Mouse (Mus musculus): ENCODE measurements at regions not wholly inside any gene's neighbourhood (a gene's known extent, or its start where the extent isn't known, plus 50 kb on each side); places are given as distances from the start of the nearest gene placed in this dataset.
A peak's percentile ranks its signal among the peaks of the same experiment; 100 is the strongest.

DNA sequence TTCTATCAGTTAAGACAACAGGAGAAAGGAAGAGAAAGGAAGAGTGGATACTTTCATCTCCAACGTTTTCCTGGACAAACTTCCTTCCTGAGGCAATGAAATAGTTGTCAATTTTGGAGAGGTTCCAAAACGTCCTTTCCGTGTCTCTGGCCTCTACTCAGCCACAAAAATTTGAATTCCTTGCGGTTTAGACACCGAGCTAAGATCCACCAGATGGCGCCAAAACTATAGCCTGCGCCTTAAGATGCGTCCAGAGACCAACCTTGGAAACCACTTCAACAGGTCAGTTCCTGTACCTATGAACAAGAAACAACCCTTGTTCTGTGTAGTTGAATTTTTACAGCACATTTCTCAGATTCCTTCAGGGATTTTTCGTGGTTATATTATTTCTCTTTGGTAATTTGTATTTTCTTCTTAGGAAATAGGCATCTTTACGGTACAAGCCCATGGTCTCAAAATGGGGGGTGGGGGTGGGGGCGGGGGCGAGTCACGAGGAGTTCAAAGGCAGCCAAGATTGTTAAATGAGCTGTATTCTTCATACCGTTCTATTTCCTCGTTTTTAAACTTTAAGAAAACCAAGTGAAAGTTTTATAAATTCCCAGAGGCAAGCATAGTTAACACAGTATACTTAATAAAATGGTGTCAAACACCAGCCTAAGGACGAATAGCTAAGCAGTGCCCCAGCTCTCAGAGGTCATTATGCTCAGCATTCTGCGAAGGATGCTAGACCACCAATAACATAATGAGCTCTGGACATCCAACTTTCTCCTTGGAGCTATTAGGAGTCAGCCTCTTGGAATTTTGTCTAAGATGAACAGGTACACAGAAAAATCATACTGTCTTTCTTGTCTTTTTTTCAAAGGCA, 96.2 kb upstream of the Cacna2d1 start:
- Histone ChIP-seq H3K4me3 (ENCODE audit: low read depth, low read length) (no peak overlapping the region), H3K36me3 (ENCODE audit: control insufficient read depth, insufficient read depth, low read length) (no peaks in the 10 kb centered on the region), H3K4me1 (ENCODE audit: control insufficient read depth, insufficient read depth, low read length) (no peaks in the 10 kb centered on the region), H3K27ac (ENCODE audit: low read depth, low read length) (no peak overlapping the region), H3K9me3 (replicated peaks; ENCODE audit: control insufficient read depth, low read length) (no peaks in the 10 kb centered on the region), H3K27me3 (replicated peaks; ENCODE audit: control insufficient read depth, insufficient read depth, low read length) (no peaks in the 10 kb centered on the region), H3K4me2 (ENCODE audit: low read length) (no peak overlapping the region), H3K9ac (ENCODE audit: low read length) (no peak overlapping the region)
- WGBS: 33% methylated on average over 17 of the region's 17 CpGs
- ATAC-seq (peak; percentile 93), DNase-seq (ENCODE audit: low spot score) (peak; percentile 92)

DNA sequence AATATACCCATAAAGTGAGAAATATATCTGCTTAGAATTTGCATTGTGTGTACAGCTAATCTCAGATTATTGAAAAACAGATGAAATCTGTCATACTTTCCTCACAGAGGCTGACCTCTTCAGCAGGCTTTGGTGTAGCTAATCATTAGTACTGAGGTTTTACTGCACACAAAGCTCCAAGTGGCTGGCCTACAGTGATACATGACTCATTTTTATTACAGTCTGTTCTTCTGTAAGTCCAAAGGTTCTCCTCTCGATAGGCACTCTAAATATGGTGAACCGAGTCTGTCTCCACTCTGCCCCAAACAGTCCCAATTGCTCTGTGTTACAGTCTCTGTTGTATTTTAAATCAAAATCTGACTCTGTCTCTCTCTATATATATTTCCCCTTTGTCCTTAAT, 87.7 kb upstream of the Cacna2d1 start:
- H3K4me1 ChIP-seq (ENCODE audit: control insufficient read depth, insufficient read depth, low read length): no peaks in the 10 kb centered on the region
- DNase-seq (ENCODE audit: low spot score): no peak
- no peak overlapping the region for H3K9ac ChIP-seq (ENCODE audit: low read length)
- no peak overlapping the region for H3K27ac ChIP-seq (ENCODE audit: low read depth, low read length)
- H3K27me3 ChIP-seq (replicated peaks; ENCODE audit: control insufficient read depth, insufficient read depth, low read length): no peaks in the 10 kb centered on the region
- H3K4me3 ChIP-seq (ENCODE audit: low read depth, low read length): no peak overlapping the region
- H3K36me3 ChIP-seq (ENCODE audit: control insufficient read depth, insufficient read depth, low read length): no peaks in the 10 kb centered on the region
- 93% methylated on average over 2 of the region's 2 CpGs for WGBS
- no peaks in the 10 kb centered on the region for H3K9me3 ChIP-seq (replicated peaks; ENCODE audit: control insufficient read depth, low read length)
- H3K4me2 ChIP-seq (ENCODE audit: low read length): no peak overlapping the region
- ATAC-seq: no peak

DNA sequence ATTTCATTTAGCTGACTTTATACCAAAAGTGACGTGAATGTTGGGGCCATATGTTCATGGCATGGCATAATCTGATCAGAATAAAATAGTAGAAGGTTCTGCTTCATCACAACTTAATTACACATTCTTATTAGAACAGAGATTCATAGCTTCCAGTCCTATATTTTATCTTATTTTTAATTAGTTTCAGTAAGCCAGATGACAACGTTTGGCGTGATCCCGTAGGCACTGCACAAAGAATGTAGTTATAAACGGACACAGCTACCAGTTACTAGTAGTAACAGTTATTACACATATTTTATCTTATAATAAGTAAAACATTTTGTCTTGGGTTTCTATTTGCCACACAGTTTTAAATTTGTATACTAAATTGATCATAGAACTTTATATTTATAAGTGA, 85.0 kb upstream of the Cacna2d1 start:
- Histone ChIP-seq H3K9me3 (replicated peaks; ENCODE audit: control insufficient read depth, low read length) (no peaks in the 10 kb centered on the region), H3K27ac (ENCODE audit: low read depth, low read length) (no peak overlapping the region), H3K4me3 (ENCODE audit: low read depth, low read length) (no peak overlapping the region), H3K4me1 (ENCODE audit: control insufficient read depth, insufficient read depth, low read length) (no peaks in the 10 kb centered on the region), H3K27me3 (replicated peaks; ENCODE audit: control insufficient read depth, insufficient read depth, low read length) (no peaks in the 10 kb centered on the region), H3K36me3 (ENCODE audit: control insufficient read depth, insufficient read depth, low read length) (no peaks in the 10 kb centered on the region), H3K9ac (ENCODE audit: low read length) (no peak overlapping the region), H3K4me2 (ENCODE audit: low read length) (no peak overlapping the region)
- WGBS: 73% methylated on average over 5 of the region's 5 CpGs
- no peak for ATAC-seq
- no peak for DNase-seq (ENCODE audit: low spot score)

DNA sequence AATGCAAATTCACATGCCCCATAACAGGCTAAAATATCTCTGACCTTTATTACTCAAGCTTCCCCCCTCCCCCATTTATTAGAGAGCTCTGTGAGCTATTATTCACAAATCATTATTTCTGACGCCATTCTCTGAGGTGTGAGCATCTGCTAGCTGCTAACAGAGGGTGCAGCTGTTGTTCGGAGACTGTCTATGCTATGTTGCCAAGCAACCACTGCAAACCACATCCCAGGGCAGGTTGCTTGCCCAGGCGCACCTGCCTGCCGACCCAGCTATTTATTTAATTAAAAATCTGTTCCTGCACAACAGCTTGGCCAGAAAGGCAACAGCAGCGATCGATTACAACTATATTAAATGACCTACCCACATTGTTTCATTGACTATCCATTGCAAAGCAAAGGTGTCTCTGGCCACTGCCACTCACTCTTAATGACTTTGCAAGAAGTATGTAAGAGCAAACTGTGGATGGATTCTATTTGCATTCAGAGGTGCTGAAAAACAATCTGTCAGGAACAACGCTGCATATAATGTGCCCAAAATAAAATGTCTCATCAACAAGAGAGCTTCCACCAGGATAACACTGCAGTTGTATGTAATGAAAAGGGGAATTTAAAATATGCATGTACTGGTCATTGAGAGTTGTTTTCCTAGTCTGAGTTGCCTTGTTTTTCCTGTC, 84.2 kb upstream of the Cacna2d1 start:
- no peaks in the 10 kb centered on the region for H3K9me3 ChIP-seq (replicated peaks; ENCODE audit: control insufficient read depth, low read length)
- H3K9ac ChIP-seq (ENCODE audit: low read length): no peak overlapping the region
- H3K27ac ChIP-seq (ENCODE audit: low read depth, low read length): peak overlapping the region; percentile 46; the same call in 1 of the 2 replicates
- peak overlapping the region; percentile 1 for H3K4me2 ChIP-seq (ENCODE audit: low read length)
- H3K27me3 ChIP-seq (replicated peaks; ENCODE audit: control insufficient read depth, insufficient read depth, low read length): no peaks in the 10 kb centered on the region
- DNase-seq (ENCODE audit: low spot score) (peak; percentile 87), ATAC-seq (peak; percentile 97)
- no peaks in the 10 kb centered on the region for H3K4me1 ChIP-seq (ENCODE audit: control insufficient read depth, insufficient read depth, low read length)
- 25% methylated on average over 7 of the region's 7 CpGs for WGBS
- H3K4me3 ChIP-seq (ENCODE audit: low read depth, low read length): no peak overlapping the region
- no peaks in the 10 kb centered on the region for H3K36me3 ChIP-seq (ENCODE audit: control insufficient read depth, insufficient read depth, low read length)

DNA sequence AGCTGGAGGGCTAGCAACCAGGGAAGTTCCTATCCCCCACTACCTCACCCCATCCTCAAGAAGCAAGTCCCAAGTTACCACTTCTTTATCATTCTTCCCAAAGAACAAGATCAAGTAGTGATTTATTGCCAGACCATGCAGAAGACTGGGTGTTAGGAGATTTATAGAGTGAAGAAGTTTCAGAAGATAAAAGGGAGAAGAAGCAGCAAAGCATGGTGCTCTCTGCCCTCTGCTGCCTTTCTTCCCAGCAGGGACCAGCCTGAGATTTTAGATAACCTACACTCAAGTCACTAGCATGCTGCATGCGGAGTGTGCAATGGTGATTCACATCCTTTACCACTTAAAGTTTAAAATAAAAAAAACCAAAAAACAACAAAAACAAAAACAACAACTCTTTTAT, 79.7 kb upstream of the Cacna2d1 start:
- ATAC-seq (no peak), DNase-seq (ENCODE audit: low spot score) (no peak)
- WGBS: 91% methylated on average over 1 of the region's 1 CpGs

DNA sequence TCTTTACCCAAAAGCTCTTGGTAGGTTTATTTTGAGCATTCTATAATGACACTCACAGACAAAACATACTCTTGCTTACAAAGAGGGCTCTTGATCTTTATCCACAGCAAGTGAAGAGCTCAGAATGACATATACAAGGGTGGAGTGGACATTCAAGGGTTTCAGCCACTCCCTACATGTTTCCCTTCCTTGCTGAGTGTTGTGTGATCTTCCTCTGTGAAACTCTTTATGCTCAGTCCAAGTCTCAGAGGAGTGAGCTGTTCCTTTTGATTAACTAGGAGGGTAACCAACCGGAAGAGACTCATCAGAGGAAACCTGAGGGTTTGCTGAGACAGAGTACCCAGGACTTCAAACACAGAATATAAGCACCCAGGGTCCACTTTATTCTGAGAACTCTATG, 77.5 kb upstream of the Cacna2d1 start:
- H3K27me3 ChIP-seq (replicated peaks; ENCODE audit: control insufficient read depth, insufficient read depth, low read length): no peaks in the 10 kb centered on the region
- WGBS: 50% methylated on average over 1 of the region's 1 CpGs

More for the DNA sequence above, 79.7 kb upstream of the Cacna2d1 start:
- no peaks in the 10 kb centered on the region for H3K27me3 ChIP-seq (replicated peaks; ENCODE audit: control insufficient read depth, insufficient read depth, low read length)
- H3K4me3 ChIP-seq (ENCODE audit: low read depth, low read length): no peak overlapping the region
- H3K36me3 ChIP-seq (ENCODE audit: control insufficient read depth, insufficient read depth, low read length): no peaks in the 10 kb centered on the region
- H3K9me3 ChIP-seq (replicated peaks; ENCODE audit: control insufficient read depth, low read length): no peaks in the 10 kb centered on the region
- no peaks in the 10 kb centered on the region for H3K4me1 ChIP-seq (ENCODE audit: control insufficient read depth, insufficient read depth, low read length)
- no peak overlapping the region for H3K9ac ChIP-seq (ENCODE audit: low read length)
- H3K4me2 ChIP-seq (ENCODE audit: low read length): no peak overlapping the region
- no peak overlapping the region for H3K27ac ChIP-seq (ENCODE audit: low read depth, low read length)

DNA sequence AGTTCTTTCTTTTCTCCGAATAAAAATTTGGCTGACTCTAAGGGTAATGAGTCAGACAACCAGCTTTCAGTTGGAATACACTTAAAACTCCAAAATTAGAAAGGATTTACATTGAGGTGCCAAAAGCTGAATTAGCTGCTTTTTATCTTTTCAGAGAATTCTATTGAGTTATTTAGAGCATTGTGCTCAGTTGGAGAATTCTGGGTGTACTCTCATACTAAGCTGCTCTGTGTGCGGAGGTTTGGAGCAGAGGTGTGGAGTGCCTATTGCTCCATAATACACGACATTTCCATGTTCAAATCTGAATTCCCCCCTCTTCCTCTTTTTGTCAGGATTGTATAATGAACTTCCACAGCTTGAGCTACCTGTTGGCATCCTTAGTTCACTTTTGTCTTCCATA, 60.4 kb upstream of the Cacna2d1 start:
- Histone ChIP-seq H3K4me1 (ENCODE audit: control insufficient read depth, insufficient read depth, low read length) (0 out of 2 replicates have a peak, but pooled peaks cover 4% of the 10 kb centered on the region), H3K9ac (ENCODE audit: low read length) (no peak overlapping the region), H3K27me3 (replicated peaks; ENCODE audit: control insufficient read depth, insufficient read depth, low read length) (no peaks in the 10 kb centered on the region), H3K4me3 (ENCODE audit: low read depth, low read length) (no peak overlapping the region), H3K27ac (ENCODE audit: low read depth, low read length) (no peak overlapping the region), H3K4me2 (ENCODE audit: low read length) (no peak overlapping the region), H3K9me3 (replicated peaks; ENCODE audit: control insufficient read depth, low read length) (no peaks in the 10 kb centered on the region), H3K36me3 (ENCODE audit: control insufficient read depth, insufficient read depth, low read length) (no peaks in the 10 kb centered on the region)
- ATAC-seq (no peak), DNase-seq (ENCODE audit: low spot score) (no peak)
- 46% methylated on average over 3 of the region's 3 CpGs for WGBS

More for the DNA sequence above, 77.5 kb upstream of the Cacna2d1 start:
- Histone ChIP-seq H3K9ac (ENCODE audit: low read length) (no peak overlapping the region), H3K9me3 (replicated peaks; ENCODE audit: control insufficient read depth, low read length) (no peaks in the 10 kb centered on the region), H3K4me2 (ENCODE audit: low read length) (no peak overlapping the region), H3K36me3 (ENCODE audit: control insufficient read depth, insufficient read depth, low read length) (no peaks in the 10 kb centered on the region), H3K4me3 (ENCODE audit: low read depth, low read length) (no peak overlapping the region), H3K4me1 (ENCODE audit: control insufficient read depth, insufficient read depth, low read length) (no peaks in the 10 kb centered on the region), H3K27ac (ENCODE audit: low read depth, low read length) (no peak overlapping the region)
- ATAC-seq (no peak), DNase-seq (ENCODE audit: low spot score) (no peak)

DNA sequence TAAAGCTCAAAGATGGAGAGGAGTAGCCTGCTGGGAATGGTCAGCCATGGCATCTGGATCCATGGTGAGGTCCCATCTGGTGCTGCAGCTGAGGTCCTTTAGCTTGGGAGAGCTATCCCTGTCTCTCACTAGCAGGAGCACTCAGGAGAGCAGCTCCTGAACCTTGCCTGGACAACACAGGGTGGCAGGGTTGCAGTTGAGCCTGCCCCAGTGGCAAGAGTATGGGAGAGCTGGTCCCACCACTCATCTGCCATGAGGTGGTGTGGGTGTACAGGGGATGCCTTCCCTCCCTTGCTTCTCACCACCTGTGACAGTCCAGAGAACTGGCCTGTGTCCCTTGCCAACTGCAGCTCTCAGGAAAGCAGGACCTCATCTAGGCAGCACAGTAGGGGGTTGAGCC, 51.5 kb upstream of the Cacna2d1 start:
- Histone ChIP-seq H3K4me3 (ENCODE audit: low read depth, low read length) (no peak overlapping the region), H3K4me1 (ENCODE audit: control insufficient read depth, insufficient read depth, low read length) (no peaks in the 10 kb centered on the region), H3K27me3 (replicated peaks; ENCODE audit: control insufficient read depth, insufficient read depth, low read length) (no peaks in the 10 kb centered on the region), H3K9ac (ENCODE audit: low read length) (no peak overlapping the region), H3K27ac (ENCODE audit: low read depth, low read length) (no peak overlapping the region), H3K36me3 (ENCODE audit: control insufficient read depth, insufficient read depth, low read length) (no peaks in the 10 kb centered on the region), H3K4me2 (ENCODE audit: low read length) (no peak overlapping the region), H3K9me3 (replicated peaks; ENCODE audit: control insufficient read depth, low read length) (no peaks in the 10 kb centered on the region)
- DNase-seq (ENCODE audit: low spot score) (no peak), ATAC-seq (no peak)

All from forebrain, embryonic 14.5 days (tissue).